Mouse (Mus musculus): Measurements from ENCODE around the gene Ttc7b. TPM values are rescaled to one million over a fixed set of nuclear protein-coding genes. Genes with fewer than 3 reads are reported as not detected.

The Ttc7b gene
- polyA plus RNA-seq, 1 experiment from 2014 or later = 3.5 TPM

DNA sequence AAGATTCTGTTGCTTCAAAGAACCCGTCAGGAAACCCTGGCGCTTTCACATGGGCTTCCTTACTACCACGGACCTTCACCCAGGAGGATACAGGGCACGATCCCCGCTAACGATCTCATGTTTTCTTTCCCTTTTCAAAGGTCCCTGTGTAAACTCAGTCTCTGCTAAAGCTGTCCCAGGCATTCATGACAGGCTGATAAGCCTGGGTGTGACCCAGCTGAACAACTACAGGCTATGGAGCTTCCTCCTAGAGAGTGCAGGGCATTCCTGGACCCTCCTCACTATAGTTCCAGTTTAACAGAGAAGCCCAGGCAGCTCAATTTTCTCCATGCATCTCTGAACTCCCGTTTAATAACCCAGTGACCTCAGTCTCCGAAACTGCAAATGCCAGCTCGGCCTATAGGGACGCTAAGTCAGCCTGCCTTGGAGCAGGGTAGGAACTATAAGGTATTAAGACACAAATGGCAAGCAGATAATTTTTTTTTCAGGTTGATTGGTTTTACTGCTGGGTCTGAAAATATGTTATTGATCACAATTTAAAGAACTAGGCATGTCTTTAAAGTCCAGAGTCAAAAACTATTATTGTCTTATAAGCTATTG, 41.3 kb downstream of the Ttc7b start:
- Histone ChIP-seq H3K27me3 (ENCODE audit: control insufficient read depth, insufficient read depth, low read length) (no peaks in the 10 kb centered on the region), H3K4me2 (ENCODE audit: low read depth, low read length) (peak overlapping the region; percentile 20), H3K27ac (ENCODE audit: low read length) (peak overlapping the region; percentile 43; the same call in 1 of the 2 replicates), H3K4me1 (ENCODE audit: control insufficient read depth, insufficient read depth, low read length) (peaks cover 15% of the 10 kb centered on the region; the same call in 1 of the 2 replicates), H3K4me3 (replicated peaks; ENCODE audit: low read length) (no peak overlapping the region), H3K9ac (ENCODE audit: low read length) (no peak overlapping the region), H3K9me3 (replicated peaks; ENCODE audit: control insufficient read depth, low read length) (no peaks in the 10 kb centered on the region), H3K36me3 (ENCODE audit: control insufficient read depth, insufficient read depth, low read length) (no peaks in the 10 kb centered on the region)
- no peak for ATAC-seq (ENCODE audit: insufficient read depth, low FRiP score)
- 58% methylated on average over 10 of the region's 10 CpGs for WGBS

DNA sequence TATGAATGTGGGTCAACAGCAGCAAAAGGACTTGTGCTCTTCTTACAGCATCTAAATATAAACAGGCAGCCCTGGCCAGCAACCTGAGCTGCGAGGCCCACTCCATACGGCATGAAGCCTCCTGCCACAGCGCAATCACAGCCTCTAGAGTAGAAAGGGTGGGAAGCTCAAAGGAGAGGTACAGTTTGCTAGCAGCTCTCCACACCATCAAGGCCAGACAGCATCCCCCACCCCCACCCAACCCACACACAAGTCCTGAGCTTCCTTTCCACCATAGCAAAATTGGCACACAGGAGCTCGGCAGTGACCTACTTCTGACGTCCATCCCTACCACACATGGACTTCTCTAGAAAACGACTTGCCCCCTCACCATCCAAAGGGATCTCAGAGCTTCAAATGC, 42.0 kb downstream of the Ttc7b start:
- WGBS = 73% methylated on average over 6 of the region's 6 CpGs
- 0 out of 2 replicates have a peak overlapping the region, but pooled peaks have one; percentile 20 for H3K4me2 ChIP-seq (ENCODE audit: low read depth, low read length)
- no peak for ATAC-seq (ENCODE audit: insufficient read depth, low FRiP score)
- no peak overlapping the region for H3K9ac ChIP-seq (ENCODE audit: low read length)
- no peak overlapping the region for H3K4me3 ChIP-seq (replicated peaks; ENCODE audit: low read length)
- H3K27ac ChIP-seq (ENCODE audit: low read length) = peak overlapping the region; percentile 43; the same call in 1 of the 2 replicates
- no peaks in the 10 kb centered on the region for H3K27me3 ChIP-seq (ENCODE audit: control insufficient read depth, insufficient read depth, low read length)
- no peaks in the 10 kb centered on the region for H3K9me3 ChIP-seq (replicated peaks; ENCODE audit: control insufficient read depth, low read length)
- peaks cover 15% of the 10 kb centered on the region; the same call in 1 of the 2 replicates for H3K4me1 ChIP-seq (ENCODE audit: control insufficient read depth, insufficient read depth, low read length)
- no peaks in the 10 kb centered on the region for H3K36me3 ChIP-seq (ENCODE audit: control insufficient read depth, insufficient read depth, low read length)

DNA sequence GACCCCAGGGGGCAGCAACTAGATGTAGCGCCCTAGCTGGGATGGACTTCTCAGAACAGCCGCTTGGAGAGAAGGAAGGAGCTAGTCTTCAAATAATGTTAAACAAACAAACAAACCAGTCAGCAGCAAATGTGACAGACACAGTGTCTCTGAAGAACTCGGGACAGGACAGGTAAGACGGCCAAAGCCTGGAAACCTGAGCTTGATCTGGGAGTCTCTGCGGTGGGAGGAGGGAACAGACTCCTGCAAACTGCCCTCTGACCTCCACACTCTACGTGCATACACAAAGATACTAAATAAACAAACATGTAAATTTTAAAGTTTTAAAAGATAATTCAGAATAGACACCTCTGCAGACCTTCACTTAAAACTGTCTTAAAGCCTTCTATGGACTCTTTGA, 42.5 kb downstream of the Ttc7b start:
- no peaks in the 10 kb centered on the region for H3K27me3 ChIP-seq (ENCODE audit: control insufficient read depth, insufficient read depth, low read length)
- H3K4me1 ChIP-seq (ENCODE audit: control insufficient read depth, insufficient read depth, low read length) = peaks cover 15% of the 10 kb centered on the region; the same call in 1 of the 2 replicates
- no peak overlapping the region for H3K9ac ChIP-seq (ENCODE audit: low read length)
- 73% methylated on average over 6 of the region's 6 CpGs for WGBS
- no peak overlapping the region for H3K27ac ChIP-seq (ENCODE audit: low read length)
- H3K9me3 ChIP-seq (replicated peaks; ENCODE audit: control insufficient read depth, low read length) = no peaks in the 10 kb centered on the region
- no peak overlapping the region for H3K4me3 ChIP-seq (replicated peaks; ENCODE audit: low read length)
- ATAC-seq (ENCODE audit: insufficient read depth, low FRiP score) = no peak
- H3K4me2 ChIP-seq (ENCODE audit: low read depth, low read length) = no peak overlapping the region
- H3K36me3 ChIP-seq (ENCODE audit: control insufficient read depth, insufficient read depth, low read length) = no peaks in the 10 kb centered on the region

DNA sequence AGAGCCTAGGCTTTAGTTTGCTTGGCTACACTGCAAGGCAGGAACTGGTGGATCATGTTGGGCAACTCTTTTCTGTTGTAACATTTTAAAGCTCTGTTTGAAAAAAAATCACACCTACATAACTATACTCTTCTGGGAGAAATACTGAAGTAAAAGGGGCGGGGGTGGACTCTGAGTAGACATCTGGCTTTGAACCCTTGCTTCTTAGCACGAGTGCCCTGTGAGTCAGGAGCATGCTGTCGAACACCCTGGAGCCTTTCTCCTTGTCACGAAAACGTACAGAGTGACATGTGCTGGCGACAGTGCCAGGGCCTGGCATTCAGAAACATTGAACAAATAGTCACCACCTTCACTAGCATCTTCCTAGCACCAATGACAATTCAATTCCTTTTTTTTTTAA, 43.2 kb downstream of the Ttc7b start:
- Histone ChIP-seq H3K4me1 (ENCODE audit: control insufficient read depth, insufficient read depth, low read length) (peaks cover 15% of the 10 kb centered on the region; the same call in 1 of the 2 replicates), H3K27me3 (ENCODE audit: control insufficient read depth, insufficient read depth, low read length) (no peaks in the 10 kb centered on the region), H3K4me3 (replicated peaks; ENCODE audit: low read length) (no peak overlapping the region), H3K27ac (ENCODE audit: low read length) (no peak overlapping the region), H3K36me3 (ENCODE audit: control insufficient read depth, insufficient read depth, low read length) (no peaks in the 10 kb centered on the region), H3K4me2 (ENCODE audit: low read depth, low read length) (no peak overlapping the region), H3K9ac (ENCODE audit: low read length) (no peak overlapping the region), H3K9me3 (replicated peaks; ENCODE audit: control insufficient read depth, low read length) (no peaks in the 10 kb centered on the region)
- 78% methylated on average over 6 of the region's 6 CpGs for WGBS
- ATAC-seq (ENCODE audit: insufficient read depth, low FRiP score) = no peak

DNA sequence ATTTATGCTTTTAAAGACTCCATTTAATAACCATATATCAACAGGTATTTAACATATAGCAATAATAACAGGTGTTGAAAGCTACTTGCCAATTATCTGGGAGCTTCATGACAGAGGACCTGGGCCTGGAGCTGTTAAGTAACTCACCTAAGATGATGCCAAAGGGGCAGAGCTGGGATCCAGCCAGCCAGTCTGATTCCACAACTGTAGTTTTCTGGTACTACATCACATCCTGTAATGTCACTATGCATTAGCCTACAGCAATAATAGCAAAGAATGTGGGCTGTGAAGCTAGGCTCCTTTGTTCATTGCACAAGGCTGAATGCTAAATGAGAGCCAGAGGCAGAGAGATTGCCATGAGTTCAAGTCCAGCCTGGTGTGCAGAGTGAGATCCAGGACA, 44.3 kb downstream of the Ttc7b start:
- no peak overlapping the region for H3K9ac ChIP-seq (ENCODE audit: low read length)
- ATAC-seq (ENCODE audit: insufficient read depth, low FRiP score) = no peak
- peaks cover 15% of the 10 kb centered on the region; the same call in 1 of the 2 replicates for H3K4me1 ChIP-seq (ENCODE audit: control insufficient read depth, insufficient read depth, low read length)
- H3K27me3 ChIP-seq (ENCODE audit: control insufficient read depth, insufficient read depth, low read length) = no peaks in the 10 kb centered on the region
- no peak overlapping the region for H3K4me3 ChIP-seq (replicated peaks; ENCODE audit: low read length)
- H3K4me2 ChIP-seq (ENCODE audit: low read depth, low read length) = no peak overlapping the region
- H3K36me3 ChIP-seq (ENCODE audit: control insufficient read depth, insufficient read depth, low read length) = no peaks in the 10 kb centered on the region
- no peak overlapping the region for H3K27ac ChIP-seq (ENCODE audit: low read length)
- no peaks in the 10 kb centered on the region for H3K9me3 ChIP-seq (replicated peaks; ENCODE audit: control insufficient read depth, low read length)

DNA sequence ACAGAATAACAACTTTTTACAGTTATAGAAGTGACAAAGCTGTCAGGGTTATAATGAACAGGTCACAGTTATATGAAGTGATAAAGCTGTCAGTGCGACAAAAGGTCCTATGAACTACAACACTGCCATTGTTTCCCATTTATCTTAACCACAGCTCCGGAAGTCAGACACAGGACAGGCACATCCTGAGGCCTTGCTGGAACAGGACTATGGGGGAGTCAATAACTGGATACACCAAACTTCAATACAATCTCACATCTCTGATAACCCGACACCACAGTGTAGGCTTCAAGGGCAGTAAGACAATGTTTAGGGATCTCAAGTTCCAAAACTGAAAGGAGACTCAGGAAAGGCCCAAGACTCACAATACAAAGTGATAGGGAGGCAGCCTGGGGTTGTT, 45.1 kb downstream of the Ttc7b start:
- Histone ChIP-seq H3K4me2 (ENCODE audit: low read depth, low read length) (no peak overlapping the region), H3K9me3 (replicated peaks; ENCODE audit: control insufficient read depth, low read length) (no peaks in the 10 kb centered on the region), H3K27ac (ENCODE audit: low read length) (0 out of 2 replicates have a peak overlapping the region, but pooled peaks have one; percentile 30), H3K4me3 (replicated peaks; ENCODE audit: low read length) (no peak overlapping the region), H3K27me3 (ENCODE audit: control insufficient read depth, insufficient read depth, low read length) (no peaks in the 10 kb centered on the region), H3K36me3 (ENCODE audit: control insufficient read depth, insufficient read depth, low read length) (no peaks in the 10 kb centered on the region), H3K4me1 (ENCODE audit: control insufficient read depth, insufficient read depth, low read length) (peaks cover 10% of the 10 kb centered on the region; the same call in 1 of the 2 replicates), H3K9ac (ENCODE audit: low read length) (no peak overlapping the region)
- no peak for ATAC-seq (ENCODE audit: insufficient read depth, low FRiP score)
- 63% methylated on average over 3 of the region's 3 CpGs for WGBS

DNA sequence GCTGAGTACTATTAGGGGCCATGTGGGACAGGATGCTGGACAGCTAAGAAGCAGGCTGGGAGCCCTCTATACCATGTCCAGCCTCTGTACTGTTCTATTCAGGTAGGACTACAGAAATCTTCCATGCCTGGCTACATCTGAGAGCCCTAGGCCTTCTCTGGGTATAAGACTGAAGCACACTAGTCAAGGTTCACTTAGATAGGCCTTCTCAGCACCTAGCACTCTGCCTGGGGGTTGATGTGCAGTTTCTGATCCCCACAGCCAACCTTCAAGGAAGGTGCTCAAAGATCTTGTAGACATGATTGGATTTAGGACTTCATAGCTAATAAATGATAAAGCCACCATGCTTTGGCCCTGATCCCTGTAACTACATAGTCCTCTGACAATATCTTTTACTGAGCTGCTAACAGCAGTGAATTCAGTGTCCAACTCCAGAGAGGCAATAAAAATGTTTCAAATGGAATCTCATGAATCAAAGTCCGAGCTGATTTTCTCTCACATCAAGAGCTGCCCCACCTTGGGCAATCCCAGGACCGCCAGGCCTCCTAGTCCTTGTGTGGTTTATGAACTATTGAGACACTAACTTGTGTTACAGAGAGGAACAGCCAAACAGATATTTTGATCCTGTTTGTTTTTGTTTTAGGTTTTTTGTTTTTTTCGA, 45.8 kb downstream of the Ttc7b start:
- Histone ChIP-seq H3K4me1 (ENCODE audit: control insufficient read depth, insufficient read depth, low read length) (peaks cover 10% of the 10 kb centered on the region; the same call in 1 of the 2 replicates), H3K27ac (ENCODE audit: low read length) (no peak overlapping the region), H3K9me3 (replicated peaks; ENCODE audit: control insufficient read depth, low read length) (no peaks in the 10 kb centered on the region), H3K9ac (ENCODE audit: low read length) (no peak overlapping the region), H3K4me3 (replicated peaks; ENCODE audit: low read length) (no peak overlapping the region), H3K27me3 (ENCODE audit: control insufficient read depth, insufficient read depth, low read length) (no peaks in the 10 kb centered on the region), H3K36me3 (ENCODE audit: control insufficient read depth, insufficient read depth, low read length) (no peaks in the 10 kb centered on the region), H3K4me2 (ENCODE audit: low read depth, low read length) (no peak overlapping the region)
- no peak for ATAC-seq (ENCODE audit: insufficient read depth, low FRiP score)
- 79% methylated on average over 3 of the region's 3 CpGs for WGBS

DNA sequence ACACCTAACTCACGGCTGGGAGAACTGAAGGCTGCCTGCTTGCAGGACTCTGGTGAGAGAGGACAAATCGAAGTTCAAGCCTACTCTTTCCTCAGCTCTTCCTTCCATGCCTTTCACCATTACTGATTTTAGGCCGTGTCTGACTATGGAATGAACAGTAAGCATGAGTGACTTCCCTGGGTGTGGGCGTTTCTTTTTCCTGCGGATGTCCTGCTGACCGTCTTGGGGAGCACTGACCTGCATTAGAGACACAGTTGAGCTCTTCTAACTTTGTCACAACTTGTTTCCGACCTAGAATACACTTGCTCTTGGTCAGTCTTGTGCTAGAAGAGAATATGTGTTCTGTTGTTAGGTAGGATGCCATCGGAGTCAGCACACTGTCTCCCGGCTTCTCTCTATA, 50.3 kb downstream of the Ttc7b start:
- Histone ChIP-seq H3K27me3 (ENCODE audit: control insufficient read depth, insufficient read depth, low read length) (no peaks in the 10 kb centered on the region), H3K4me3 (replicated peaks; ENCODE audit: low read length) (no peak overlapping the region), H3K9ac (ENCODE audit: low read length) (no peak overlapping the region), H3K36me3 (ENCODE audit: control insufficient read depth, insufficient read depth, low read length) (no peaks in the 10 kb centered on the region), H3K27ac (ENCODE audit: low read length) (0 out of 2 replicates have a peak overlapping the region, but pooled peaks have one; percentile 38), H3K9me3 (replicated peaks; ENCODE audit: control insufficient read depth, low read length) (no peaks in the 10 kb centered on the region), H3K4me2 (ENCODE audit: low read depth, low read length) (no peak overlapping the region), H3K4me1 (ENCODE audit: control insufficient read depth, insufficient read depth, low read length) (no peaks in the 10 kb centered on the region)
- ATAC-seq (ENCODE audit: insufficient read depth, low FRiP score) = no peak
- WGBS = 82% methylated on average over 9 of the region's 9 CpGs

DNA sequence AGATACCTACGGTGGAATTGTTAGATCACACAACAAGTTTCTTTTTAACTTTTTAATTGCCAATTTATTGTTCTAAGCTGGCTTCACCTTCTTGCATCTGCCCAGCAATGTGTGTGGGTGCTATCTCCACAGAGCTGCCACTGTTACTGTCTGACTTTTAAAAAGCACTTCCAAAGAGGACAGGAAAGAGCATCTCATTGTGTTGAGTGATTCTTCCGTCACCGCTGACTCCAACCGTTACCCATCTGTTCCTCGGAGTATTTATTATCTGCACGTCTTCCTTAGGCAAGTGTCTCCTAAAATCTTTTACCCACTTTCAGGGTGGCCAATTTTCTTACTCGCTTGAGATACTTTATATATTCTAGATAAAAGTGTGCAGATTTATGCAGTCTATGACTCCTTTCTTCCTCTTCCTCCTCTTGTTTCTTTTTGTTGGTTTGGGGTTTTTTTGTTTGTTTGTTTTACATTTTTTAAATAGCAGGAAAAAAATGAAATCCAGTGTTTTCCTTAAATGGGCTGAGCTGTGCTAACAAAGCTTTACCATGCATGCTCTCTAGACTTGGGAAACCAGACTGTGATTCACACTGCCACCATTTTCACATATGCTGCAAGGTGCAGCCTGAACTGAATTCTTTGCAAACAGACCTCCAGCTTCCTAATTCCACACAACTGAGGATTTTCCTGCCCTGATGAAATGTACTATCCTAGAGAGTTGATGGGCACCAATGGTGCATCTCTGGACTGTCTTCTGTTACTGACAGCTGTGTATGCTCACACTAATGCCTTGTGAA, 50.9 kb downstream of the Ttc7b start:
- Histone ChIP-seq H3K9ac (ENCODE audit: low read length) (no peak overlapping the region), H3K27me3 (ENCODE audit: control insufficient read depth, insufficient read depth, low read length) (no peaks in the 10 kb centered on the region), H3K4me3 (replicated peaks; ENCODE audit: low read length) (no peak overlapping the region), H3K9me3 (replicated peaks; ENCODE audit: control insufficient read depth, low read length) (no peaks in the 10 kb centered on the region), H3K36me3 (ENCODE audit: control insufficient read depth, insufficient read depth, low read length) (no peaks in the 10 kb centered on the region), H3K4me1 (ENCODE audit: control insufficient read depth, insufficient read depth, low read length) (no peaks in the 10 kb centered on the region), H3K4me2 (ENCODE audit: low read depth, low read length) (no peak overlapping the region), H3K27ac (ENCODE audit: low read length) (peak overlapping the region; percentile 38; the same call in 1 of the 2 replicates)
- no peak for ATAC-seq (ENCODE audit: insufficient read depth, low FRiP score)
- 86% methylated on average over 7 of the region's 7 CpGs for WGBS
